Mouse (Mus musculus) NIH3T3 (cell line): ENCODE results near the gene Atp1a3.
A peak's percentile ranks its signal among the peaks of the same experiment; 100 is the strongest.
"Not testable (repeated sequence)": the region's sequence is repeated elsewhere in the genome, so short reads cannot be mapped to it uniquely, and the experiment has no call there.

Experiments
- DNase-seq: peaks from one replicate; pipeline ENCODE4 v3.0.0-alpha.2; 2012; ENCODE audit warnings: low read depth

Atp1a3 gene

DNA sequence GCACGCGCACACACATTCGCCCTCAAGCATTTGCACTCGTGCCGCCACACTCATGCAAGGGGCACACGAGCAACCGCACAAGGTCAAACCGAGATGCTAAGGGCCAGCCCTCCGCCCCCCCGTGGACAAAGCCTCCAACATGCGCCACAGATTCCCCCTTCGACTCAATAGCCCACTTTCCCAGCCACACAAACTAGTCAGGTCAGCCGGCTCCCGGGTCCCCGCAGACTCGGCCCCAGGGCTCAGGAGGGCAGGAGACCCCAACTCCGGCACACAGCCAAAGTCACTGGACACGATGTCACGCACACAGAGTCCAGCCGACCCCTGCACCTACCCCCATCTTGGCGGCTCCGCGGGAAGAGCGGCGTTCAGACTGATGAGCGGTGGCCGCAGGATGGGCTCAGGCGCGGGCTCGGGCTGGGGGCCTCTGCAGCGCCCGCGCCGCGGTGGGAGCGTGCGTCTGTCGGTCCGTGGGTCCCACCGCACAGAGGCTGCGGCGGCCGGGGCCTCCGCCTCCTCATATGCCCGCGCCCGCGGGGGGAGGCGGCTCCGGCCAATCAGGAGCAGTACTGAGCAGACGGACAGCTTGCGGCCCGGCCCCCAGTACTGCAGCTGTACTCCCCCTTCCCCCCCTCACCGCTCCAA, at the start of gene Atp1a3:
TSS of gene Atp1a3 (minus strand) at position 538 of the 645 bp plus-strand sequence.
- DNase-seq, result no peak

DNA sequence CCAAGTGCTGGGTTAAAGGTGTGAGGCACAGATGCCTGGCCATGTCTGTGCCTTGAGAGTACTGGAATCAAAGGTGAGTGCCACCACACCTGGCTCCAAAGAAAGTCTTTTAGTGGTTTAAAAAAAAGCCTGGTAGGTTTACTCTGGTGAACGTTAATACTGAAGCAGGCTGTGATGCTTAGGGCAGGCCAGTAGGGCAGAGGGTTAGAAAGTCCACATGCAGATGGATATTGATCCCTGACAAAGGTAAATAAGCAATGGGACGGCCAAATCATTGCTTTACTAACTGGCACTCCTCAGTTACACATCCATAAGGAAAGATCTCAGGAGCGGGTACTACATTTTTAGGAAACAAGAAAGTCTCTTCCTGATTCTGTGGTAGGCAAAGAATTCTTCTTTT, 46.8 kb upstream of the Atp1a3 start:
- no peak for DNase-seq

DNA sequence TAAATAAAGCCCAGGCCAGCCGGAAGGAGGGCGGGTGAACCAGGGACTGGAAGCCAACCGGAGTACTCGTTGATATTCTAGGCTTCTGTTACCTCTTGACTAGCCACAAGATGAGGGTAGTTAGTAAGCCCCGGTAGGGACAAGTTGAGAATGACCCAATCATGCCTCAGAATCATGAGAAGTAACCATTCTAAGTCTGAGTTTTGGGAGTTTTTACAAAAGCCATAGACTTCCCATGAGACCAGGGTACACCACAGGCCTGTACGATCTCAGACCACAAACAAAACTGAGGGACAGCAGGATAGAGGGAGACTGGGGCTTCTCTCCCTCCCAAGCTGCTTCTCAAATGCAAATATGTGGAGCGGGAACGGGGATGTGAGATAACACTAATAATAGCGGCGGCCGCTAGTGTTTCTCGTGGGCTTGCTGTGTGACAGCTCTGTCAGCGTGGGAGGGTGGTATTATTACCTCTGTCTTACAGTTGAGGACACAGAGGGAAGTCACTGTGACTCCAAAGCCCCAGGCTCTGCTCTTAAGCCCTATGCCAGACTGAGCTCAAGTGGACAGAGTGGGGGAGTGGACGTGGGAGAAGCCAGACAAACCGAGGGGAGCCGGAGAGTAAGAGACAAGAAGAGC, 43.7 kb upstream of the Atp1a3 start:
- DNase-seq, result no peak

DNA sequence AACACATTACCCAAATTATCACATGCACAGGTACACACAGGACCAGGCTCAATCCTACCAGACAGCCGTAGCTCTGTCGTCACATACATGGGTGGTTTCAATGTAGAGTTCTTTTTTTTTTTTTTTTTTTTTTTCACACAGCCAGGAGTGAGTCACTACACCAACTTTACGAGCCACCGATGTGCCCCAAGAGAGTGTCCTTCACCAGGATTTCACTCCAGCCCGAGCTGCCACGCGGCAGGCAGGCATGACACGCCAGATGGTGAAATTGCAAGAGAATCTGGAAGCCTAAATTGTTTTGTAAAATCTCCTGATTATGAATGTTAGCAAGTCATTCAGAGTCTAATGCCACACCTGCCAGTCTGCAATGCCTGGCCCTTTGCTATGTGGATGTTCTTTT, 41.6 kb upstream of the Atp1a3 start:
- no peak for DNase-seq

DNA sequence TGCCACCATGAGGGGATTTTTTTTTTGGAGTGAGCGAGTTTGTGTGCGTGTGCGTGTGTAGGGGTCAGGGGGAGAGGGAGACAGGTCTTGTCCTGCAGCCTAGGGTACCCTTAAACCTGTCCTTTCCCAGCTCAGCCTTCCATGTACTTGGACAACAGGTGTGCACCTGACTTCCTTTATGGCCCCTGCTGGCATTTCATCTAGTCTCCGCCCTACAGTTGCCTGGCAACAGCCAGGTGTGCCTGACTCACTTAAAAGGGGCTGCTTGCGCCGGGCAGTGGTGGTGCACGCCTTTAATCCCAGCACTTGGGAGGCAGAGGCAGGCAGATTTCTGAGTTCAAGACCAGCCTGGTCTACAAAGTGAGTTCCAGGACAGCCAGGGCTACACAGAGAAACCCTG, 38.8 kb upstream of the Atp1a3 start:
- not testable (repeated sequence) for DNase-seq

DNA sequence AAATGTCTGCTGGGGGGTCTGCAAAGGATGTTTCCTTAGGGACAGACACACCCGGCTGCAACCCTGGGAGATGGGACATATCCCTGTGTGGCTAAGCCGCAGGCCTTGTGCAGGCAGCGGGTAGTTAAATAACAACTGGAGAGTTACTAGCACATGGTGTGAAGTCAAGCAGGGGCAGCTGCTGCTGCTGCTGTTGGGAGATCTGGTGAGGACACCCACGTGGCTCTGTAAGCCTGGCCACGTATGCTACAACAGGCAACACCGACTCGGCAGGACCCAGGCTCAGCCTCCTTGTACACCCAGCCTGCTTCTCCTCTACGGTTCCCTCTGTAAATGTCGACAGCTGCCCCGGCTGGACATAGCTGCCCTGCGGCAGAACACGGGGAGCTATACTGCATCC, 36.2 kb upstream of the Atp1a3 start:
- no peak for DNase-seq

DNA sequence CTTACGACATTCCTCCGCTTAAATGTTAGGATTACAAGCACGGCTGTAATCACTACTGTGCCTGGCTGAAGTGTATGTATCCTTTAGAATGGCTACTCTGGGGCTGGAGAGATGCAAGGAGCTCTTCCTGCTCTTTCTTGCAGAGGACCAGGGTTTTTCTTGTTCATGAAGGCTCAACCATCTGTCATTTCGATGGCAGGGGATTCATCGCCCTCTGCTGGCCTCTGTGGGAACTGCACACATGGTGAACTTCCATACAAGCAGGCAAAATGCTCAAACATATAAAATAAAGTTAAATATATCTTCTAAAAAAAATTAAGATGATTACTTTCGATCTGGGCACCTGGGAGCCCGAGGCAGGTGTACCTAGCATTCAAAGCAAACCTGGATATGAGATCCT, 30.2 kb upstream of the Atp1a3 start:
- DNase-seq, result peak; percentile 83

DNA sequence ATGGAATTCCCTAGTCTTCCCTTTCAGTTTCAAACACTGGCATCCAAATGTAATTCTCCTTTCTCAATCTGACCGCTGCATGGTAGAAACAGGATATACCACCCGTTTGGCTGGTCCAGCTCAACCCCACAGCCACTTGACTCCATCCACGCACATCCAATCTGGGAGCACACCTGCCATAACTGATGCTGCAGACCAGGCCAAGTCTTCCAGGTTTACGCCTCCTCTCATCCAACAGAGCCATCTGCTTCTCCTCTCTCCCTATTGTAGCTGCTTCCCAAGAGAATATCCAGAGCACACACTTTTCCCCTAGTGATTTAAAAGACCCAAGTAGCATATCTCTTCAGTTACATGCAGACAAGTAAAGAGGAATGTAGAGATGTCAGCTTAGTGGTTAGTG, 29.0 kb upstream of the Atp1a3 start:
- no peak for DNase-seq

DNA sequence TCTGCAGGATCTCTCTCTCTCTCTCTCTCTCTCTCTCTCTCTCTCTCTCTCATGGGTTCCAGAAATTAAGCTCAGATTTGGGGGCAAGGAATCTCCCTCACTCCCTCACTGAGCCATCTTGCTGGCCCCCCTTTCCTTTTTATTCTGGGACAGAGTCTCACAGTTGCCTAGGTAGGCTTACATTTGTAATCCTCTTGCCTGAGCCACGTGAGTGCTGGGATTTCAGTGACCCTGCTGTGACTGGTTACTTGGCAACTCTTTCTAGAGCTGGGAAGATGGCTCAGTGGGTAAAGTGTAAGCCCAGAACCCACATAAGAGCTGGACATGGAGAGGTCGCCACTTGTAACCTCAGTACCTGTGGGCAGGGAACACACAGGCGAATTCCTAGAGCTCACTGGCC, 25.8 kb upstream of the Atp1a3 start:
- DNase-seq, result no peak

DNA sequence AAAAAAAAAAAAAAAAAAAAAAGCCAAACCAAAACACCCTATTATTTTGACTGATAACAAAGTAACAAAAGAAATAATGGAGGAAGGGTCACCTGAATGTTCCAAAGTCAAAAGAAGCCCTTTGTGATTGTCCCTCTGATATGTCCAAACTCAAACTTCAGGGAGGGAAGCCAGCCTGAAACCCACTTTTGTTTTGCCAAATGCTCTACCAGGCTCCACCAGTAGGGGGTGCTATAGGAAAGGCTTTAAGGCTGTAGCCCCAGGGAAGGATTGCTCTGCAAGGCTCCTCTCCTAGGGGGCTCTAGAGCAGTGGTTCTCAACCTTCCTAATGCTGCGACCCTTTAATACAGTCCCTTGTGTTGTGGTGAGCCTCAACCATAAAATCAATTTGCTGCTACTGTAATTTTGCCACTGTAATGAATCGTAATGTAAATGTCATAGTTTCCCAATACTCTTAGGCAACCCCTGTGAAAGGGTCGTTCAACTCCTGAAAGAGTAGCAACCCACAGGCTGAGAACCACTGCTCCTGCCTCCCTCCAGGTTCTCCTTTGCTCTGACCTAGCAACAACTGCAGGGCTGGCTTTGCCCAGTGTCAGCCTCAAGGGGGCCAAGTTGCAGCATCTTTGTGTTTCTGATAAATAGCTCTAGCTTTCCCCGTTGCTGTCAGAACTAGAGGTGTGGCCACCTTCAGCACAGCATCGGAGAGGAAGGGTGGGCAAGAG, 24.4 kb upstream of the Atp1a3 start:
- peak; percentile 90 for DNase-seq

DNA sequence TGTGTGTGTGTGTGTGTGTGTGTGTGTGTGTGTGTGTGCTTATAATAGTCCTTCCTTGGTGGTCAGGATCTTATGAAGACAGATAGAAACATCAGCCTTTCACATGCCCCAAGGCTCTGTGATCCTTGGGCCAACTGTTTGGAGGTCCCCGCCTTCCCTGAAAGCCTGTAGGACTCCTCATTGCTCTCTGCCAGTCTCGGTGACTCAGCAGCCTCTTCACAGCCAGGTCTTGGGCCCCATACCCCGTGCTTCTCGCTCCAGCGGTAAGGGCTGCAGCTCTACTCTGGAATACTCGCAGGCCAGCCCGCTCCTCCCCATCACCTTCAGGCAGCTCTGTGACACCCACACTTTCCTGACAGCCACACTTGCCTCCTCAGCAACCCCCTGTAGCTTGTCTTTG, 20.7 kb upstream of the Atp1a3 start:
- DNase-seq, result peak; percentile 72

DNA sequence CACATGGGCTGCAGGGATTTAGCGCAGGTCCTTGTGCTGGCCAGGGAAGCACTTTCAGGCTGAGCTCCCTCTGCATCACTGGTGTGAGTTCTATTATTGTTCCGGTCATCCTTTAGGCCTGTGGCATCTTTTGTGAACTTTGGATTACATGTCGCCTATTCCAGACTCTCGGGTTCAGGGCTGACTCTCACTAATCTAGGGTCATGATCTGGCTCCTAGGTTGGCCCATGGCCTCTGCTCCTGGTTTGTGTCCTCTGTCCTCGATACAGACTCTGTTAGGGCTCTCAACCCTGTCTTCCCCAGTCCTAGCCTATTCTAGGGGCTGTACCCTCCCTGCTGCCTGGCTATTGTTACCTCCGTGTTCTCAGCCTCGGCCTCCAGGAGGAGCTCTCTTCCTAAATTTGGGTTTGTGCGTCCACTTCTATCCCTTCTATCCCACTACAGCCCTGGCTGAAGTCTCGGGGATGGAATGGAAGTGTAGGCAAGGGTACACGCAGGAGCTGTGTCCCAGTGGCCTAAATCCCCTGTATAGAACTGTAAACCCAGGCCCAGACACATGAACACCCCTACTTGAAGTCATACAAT, 20.2 kb upstream of the Atp1a3 start:
- DNase-seq, result peak; percentile 74

DNA sequence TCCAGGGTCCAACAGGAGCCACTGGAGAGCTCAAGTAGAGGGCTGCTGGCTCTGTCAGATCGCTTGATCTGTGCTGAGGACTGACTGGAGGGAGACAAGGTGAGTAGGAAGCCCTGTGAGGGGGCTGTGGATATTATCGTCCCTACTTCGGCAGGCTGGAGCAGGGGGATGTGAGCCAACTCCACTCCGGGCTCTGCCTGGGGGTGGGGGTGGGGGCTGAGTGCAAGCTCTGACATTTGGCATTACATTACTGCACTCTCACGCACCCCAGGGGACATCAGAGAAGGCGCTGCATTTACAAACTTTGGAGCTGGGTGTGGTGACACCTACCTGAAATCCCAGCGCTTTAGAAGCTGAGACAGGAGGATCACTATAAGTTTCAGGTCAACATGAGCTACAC, 5.8 kb upstream of the Atp1a3 start:
- no peak for DNase-seq

DNA sequence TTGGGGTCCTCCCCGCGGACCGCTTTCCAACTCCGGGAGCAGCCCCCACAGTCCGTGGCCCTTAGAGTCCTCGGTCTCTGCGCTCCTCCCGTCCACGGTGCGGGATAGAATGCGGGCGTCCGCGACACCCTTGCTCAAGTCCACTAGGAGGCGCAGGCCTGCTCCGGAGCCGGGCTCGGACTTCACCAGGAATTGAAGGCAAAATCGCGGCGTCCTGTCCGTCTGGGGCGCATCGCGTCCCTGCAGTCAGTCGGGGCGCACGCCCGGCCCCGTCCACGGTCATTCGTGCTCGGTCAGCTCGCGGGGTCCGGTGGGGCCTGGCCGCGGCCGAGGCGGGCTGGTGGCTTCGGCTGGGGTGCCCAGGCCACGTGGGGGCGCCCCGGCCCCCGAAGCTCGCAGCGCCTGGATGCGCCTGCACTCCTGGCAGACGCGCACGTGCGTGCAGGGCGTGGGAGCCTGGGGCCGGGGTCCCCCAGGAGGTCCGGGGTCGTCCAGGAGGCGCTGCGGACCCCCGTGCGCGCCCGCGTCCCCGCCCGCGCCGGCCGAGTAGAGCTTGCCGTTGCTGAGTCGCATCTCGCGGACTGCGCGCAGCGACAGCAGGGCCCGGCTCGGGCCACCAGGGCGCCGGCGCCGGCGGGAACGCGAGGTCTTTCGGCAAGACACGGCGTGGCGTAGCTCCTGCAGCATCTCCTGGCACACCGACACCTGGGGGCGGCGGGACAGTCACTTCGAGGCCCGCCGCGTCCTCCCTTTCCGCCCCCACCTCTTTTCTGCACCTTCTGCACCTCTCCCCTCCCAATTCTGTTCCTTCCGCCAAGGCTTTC, 4.5 kb upstream of the Atp1a3 start:
- no peak for DNase-seq

DNA sequence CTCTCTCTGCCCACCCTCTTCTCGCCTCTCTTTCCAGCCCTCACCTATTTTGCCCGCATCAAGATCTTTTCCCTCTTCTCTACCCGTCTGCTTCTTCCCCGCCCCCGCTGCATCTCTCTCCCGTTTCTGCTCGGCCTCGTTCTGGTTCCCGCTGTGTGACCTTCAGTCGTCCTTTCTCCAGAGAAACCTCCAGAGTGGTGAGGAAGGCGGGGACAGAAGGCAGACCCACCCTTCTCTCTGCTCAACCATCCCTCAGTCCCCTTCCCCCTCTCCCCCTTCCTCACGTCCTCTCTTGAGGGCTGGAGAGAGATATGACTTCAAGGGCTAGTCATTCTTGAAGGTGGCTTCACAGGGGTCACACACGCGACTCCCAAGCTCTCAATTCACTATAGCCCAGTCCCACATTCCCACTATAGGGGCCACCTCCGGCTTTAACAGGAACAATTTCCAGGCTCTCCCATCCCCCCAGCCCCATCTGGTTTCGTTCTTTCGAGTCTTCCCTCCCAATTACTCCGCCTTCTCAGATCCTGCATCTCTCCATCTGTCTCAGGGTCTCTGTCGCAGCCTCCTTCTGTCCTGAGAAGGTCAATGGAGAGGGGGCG, 3.4 kb upstream of the Atp1a3 start:
- no peak for DNase-seq

DNA sequence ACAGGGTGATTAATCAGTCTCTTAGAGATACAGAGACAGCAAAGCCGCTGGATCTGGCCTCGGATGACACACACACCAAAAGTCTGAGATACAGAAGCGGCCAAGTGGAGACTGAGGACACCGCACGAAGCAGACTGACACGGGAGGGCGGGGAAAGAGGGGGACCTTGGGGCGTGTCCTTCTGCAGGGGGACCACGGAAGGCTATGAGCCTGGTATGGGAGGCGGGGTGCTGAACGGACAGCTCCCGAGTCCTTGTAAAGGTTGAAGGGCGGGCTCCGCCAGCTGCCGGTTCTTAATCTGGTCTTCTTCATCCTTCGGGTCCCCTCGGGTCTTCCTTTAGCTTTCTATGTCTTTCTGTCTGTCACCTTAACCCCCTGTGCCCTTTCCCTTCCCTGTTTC, 2.9 kb upstream of the Atp1a3 start:
- peak; percentile 62 for DNase-seq

DNA sequence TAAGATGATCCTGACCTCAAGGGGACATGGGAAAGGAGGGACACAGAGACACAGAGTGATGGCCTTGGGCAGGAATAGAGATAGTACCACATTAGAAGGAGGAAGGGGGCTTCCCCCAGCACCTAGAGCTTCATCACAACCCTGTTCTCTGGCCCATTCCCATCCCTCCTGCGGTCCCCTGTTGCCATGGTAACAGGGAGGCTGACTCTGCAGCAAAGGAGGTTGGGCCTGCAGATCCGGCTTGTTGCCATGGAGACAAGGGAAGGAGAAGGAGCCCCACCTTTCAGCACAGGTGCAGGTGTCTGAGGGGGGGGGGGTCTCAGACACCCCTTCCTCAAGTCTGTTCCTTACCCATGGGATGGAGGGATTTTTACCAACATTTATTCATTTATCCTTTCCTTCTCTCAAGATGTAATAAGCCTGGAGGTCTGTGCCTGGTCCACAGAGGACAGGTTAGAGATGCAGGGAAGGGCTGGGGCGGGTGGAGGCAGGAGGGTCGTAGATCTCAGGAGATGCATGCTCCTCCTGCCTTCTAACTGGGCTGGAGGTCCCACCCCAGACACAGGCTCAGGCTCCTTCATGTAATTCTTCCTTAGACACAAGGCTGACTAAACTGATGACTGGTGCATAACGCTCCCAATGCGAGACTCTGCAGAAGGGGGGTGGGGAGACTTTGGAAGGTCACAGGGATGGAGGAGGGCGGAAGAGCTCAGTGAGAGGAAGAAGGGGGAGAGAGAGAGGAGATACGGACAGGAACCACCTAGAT, 2.0 kb upstream of the Atp1a3 start:
- DNase-seq, result no peak

DNA sequence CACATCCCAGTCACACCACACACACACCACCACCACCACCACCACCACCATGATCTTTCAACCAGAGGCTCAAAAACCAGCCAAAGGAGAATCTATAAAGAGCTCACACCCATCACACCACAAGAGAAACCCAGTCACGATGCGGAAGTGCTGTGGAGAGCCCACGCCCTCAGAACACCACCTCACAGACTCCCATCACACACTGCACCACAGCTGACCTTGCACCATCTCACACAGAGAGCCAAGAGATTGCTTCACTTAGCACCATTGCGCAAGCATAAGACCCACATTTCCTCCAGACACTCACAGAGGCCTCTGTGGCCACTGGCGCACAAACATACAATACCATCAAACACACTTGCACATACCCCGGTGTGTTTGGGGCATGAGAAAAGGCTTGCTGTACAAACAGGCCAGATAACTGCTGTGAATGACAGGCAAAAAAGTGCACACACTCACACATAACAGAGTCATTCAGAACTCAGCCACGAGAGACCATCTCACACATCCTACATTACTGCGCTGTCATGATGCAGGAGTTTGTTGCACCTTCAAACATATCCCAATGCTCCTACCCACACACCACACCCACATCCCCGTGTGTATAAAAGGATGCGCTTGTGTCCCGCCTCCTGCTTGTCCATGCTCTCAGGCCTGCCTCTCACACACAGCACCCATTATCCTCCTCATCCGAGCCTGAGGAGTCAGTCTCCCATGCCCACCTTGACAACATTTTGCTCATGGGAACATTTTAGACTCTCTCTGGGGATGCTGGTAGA, 1.0 kb upstream of the Atp1a3 start:
- DNase-seq, result peak; percentile 74

DNA sequence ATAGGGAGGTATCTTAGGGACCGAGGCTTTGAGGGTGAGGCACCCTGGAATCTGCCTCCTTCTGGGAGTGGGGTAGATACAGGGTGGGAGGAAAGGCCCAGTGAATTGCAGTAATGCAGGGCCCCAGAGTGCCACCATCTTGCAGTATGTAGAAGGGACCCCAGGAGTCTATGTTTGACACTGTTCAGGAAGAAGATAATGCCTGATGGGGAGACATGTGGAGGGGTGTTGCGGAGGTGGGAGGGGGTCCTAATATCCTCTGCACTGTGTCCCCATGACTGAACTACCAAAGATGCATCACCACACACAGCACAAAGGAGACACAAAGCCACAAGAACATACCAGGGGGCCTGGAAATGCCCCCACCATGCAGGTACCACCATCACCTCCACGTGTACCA, 413 bp upstream of the Atp1a3 start:
- DNase-seq, result no peak

DNA sequence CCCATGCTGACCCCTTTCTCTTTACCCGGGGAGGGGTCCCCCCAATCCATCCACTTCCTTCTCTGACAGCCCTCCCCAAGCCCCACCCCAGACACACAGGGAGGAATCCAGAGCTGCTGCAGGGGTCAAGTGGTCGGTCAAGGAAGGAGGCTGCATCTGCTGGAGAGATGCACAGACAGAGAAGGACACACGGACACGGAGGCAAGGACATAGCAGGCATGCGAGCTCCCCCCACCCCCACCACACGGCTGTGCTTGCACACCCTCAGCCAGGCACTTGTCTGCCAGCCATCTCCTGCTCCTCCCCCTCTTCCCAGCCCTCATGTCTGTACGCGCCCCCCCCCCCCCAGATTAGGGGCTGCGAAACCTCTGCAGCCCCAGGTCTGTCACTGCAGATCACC, 952 bp downstream of the Atp1a3 start:
- DNase-seq, result no peak
